Mouse (Mus musculus): Measurements from ENCODE around the gene Ppp1r12c. TPM values are rescaled to one million over a fixed set of nuclear protein-coding genes. Genes with fewer than 3 reads are reported as not detected.

The Ppp1r12c gene
- polyA plus RNA-seq, 1 experiment, result 54.6 TPM

GRCm38 (mm10) chr7:4448439-4448838, 53.0 kb downstream of the Ppp1r12c start:
- H3K79me2 ChIP-seq (ENCODE audit: control insufficient read depth, insufficient read depth), result peaks cover 17% of the 10 kb centered on the region
- peaks cover 12% of the 10 kb centered on the region for H3K79me3 ChIP-seq (ENCODE audit: low read depth)
- H3K4me3 ChIP-seq (ENCODE audit: insufficient read depth, poor library complexity, severe bottlenecking), result no peak overlapping the region
- peaks cover 15% of the 10 kb centered on the region for H3K27me3 ChIP-seq (ENCODE audit: control insufficient read depth, insufficient read depth, insufficient read length)
- peaks cover 7% of the 10 kb centered on the region for H3K36me3 ChIP-seq (ENCODE audit: control insufficient read depth, insufficient read depth)
- no peak overlapping the region for H3ac ChIP-seq (ENCODE audit: control insufficient read depth, insufficient read length, low read depth)
- TF ChIP-seq MYOD1 (IDR thresholded peaks at IDR 0.05; ENCODE audit: control insufficient read depth, insufficient read length, low read depth) (no peak), CTCF (IDR thresholded peaks at IDR 0.05; ENCODE audit: control insufficient read depth, insufficient read depth, insufficient read length) (no peak), CEBPB (IDR thresholded peaks at IDR 0.05; ENCODE audit: low read depth) (no peak), MAX (IDR thresholded peaks at IDR 0.05) (no peak), MYOG (IDR thresholded peaks at IDR 0.05; ENCODE audit: control insufficient read depth, extremely low read depth, insufficient read length) (no peak), FOSL1 (IDR thresholded peaks at IDR 0.05; ENCODE audit: insufficient read depth, low read length, poor library complexity, severe bottlenecking) (no peak), USF1 (IDR thresholded peaks at IDR 0.05; ENCODE audit: low read depth) (no peak)

- H3K79me2 ChIP-seq (ENCODE audit: control insufficient read depth, insufficient read depth), result peaks cover 20% of the 10 kb centered on the region
- peaks cover 9% of the 10 kb centered on the region for H3K27me3 ChIP-seq (ENCODE audit: control insufficient read depth, insufficient read depth, insufficient read length)
- H3K79me3 ChIP-seq (ENCODE audit: low read depth), result peaks cover 14% of the 10 kb centered on the region
- no peak for TF ChIP-seq USF1 (IDR thresholded peaks at IDR 0.05; ENCODE audit: low read depth)
- TF ChIP-seq FOSL1 (IDR thresholded peaks at IDR 0.05; ENCODE audit: insufficient read depth, low read length, poor library complexity, severe bottlenecking), result no peak
- TF ChIP-seq MYOG (IDR thresholded peaks at IDR 0.05; ENCODE audit: control insufficient read depth, extremely low read depth, insufficient read length), result no peak
- TF ChIP-seq MYOD1 (IDR thresholded peaks at IDR 0.05; ENCODE audit: control insufficient read depth, insufficient read length, low read depth), result no peak
- no peak for TF ChIP-seq CTCF (IDR thresholded peaks at IDR 0.05; ENCODE audit: control insufficient read depth, insufficient read depth, insufficient read length)
- TF ChIP-seq MAX (IDR thresholded peaks at IDR 0.05), result no peak
- TF ChIP-seq CEBPB (IDR thresholded peaks at IDR 0.05; ENCODE audit: low read depth), result no peak
- H3ac ChIP-seq (ENCODE audit: control insufficient read depth, insufficient read length, low read depth), result no peak overlapping the region
- H3K4me3 ChIP-seq (ENCODE audit: insufficient read depth, poor library complexity, severe bottlenecking), result no peak overlapping the region
- peaks cover 16% of the 10 kb centered on the region for H3K36me3 ChIP-seq (ENCODE audit: control insufficient read depth, insufficient read depth)
Observed at GRCm38 (mm10) chr7:4447138-4447537, 54.3 kb downstream of the Ppp1r12c start.

DNA sequence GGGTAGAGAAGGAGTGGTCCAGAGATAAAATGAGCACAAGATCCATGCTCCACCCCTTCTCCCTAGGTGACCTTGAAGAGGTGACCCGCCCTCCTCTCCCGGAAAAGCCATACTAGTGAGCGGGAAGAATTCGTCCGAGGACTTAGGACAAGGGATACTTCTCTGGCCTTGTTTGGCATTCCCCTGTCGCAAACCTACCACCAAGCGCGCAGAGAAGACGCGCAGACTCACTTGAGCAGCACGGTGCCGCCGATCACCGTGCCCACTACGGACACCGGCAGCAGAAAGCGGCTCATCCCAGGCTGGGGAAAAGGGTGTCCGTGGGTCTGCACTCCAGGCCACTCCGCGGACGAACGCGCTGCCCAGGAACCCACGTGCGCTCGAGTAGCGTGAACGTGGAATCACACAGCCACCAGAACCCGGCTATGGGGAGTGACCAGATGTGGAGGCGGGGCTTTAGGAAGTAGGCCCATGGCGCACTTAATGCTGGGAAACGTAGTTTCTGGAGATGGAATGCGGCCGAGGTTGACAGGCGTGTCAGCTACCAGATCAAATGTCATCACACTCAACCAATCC, 56.2 kb downstream of the Ppp1r12c start, which contains the start of gene Rdh13:
Gene Rdh13 (minus strand): TSS at position 434 of the 576 bp plus-strand sequence.
- TF ChIP-seq MYOD1 (IDR thresholded peaks at IDR 0.05; ENCODE audit: control insufficient read depth, insufficient read length, low read depth), result no peak
- peak; percentile 72 for TF ChIP-seq MAX (IDR thresholded peaks at IDR 0.05)
- TF ChIP-seq USF1 (IDR thresholded peaks at IDR 0.05; ENCODE audit: low read depth), result no peak
- Histone ChIP-seq H3K27me3 (ENCODE audit: control insufficient read depth, insufficient read depth, insufficient read length) (peaks cover 5% of the 10 kb centered on the region), H3K36me3 (ENCODE audit: control insufficient read depth, insufficient read depth) (peaks cover 31% of the 10 kb centered on the region), H3ac (ENCODE audit: control insufficient read depth, insufficient read length, low read depth) (peak within 1 kb of the TSS; percentile 82), H3K79me2 (ENCODE audit: control insufficient read depth, insufficient read depth) (peaks cover 24% of the 10 kb centered on the region), H3K4me3 (ENCODE audit: insufficient read depth, poor library complexity, severe bottlenecking) (peak within 1 kb of the TSS; percentile 60), H3K79me3 (ENCODE audit: low read depth) (peaks cover 14% of the 10 kb centered on the region)

GRCm38 (mm10) chr7:4440549-4440948, 60.9 kb downstream of the Ppp1r12c start:
- Histone ChIP-seq H3K4me3 (ENCODE audit: insufficient read depth, poor library complexity, severe bottlenecking) (no peak overlapping the region), H3K36me3 (ENCODE audit: control insufficient read depth, insufficient read depth) (peaks cover 54% of the 10 kb centered on the region), H3ac (ENCODE audit: control insufficient read depth, insufficient read length, low read depth) (no peak overlapping the region), H3K79me2 (ENCODE audit: control insufficient read depth, insufficient read depth) (peaks cover 41% of the 10 kb centered on the region), H3K27me3 (ENCODE audit: control insufficient read depth, insufficient read depth, insufficient read length) (no peaks in the 10 kb centered on the region), H3K79me3 (ENCODE audit: low read depth) (peaks cover 18% of the 10 kb centered on the region)
- TF ChIP-seq CEBPB (IDR thresholded peaks at IDR 0.05; ENCODE audit: low read depth) (no peak), CTCF (IDR thresholded peaks at IDR 0.05; ENCODE audit: control insufficient read depth, insufficient read depth, insufficient read length) (no peak), USF1 (IDR thresholded peaks at IDR 0.05; ENCODE audit: low read depth) (peak; percentile 79), MAX (IDR thresholded peaks at IDR 0.05) (no peak)

DNA sequence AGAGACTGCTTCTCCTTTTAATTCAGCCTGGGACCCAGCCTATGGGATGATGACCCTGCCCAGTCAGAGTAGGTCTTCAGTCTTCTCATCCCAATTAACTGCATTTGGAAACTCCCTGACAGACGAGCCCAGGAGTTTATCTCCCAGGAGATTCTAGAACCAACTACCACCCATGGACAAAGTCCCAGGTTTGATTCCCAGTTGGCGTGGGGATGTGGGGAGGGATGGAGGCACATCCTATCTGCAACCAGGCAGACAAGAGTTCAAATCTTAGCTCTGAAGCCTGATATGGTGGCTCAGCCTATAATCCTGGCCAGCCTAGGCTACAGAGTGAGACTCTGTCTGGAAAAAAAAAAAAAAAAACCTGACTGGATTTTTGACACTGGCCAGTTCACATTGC, 63.8 kb downstream of the Ppp1r12c start:
- no peak overlapping the region for H3K4me3 ChIP-seq (ENCODE audit: insufficient read depth, poor library complexity, severe bottlenecking)
- no peak overlapping the region for H3ac ChIP-seq (ENCODE audit: control insufficient read depth, insufficient read length, low read depth)
- TF ChIP-seq CTCF (IDR thresholded peaks at IDR 0.05; ENCODE audit: control insufficient read depth, insufficient read depth, insufficient read length), result no peak
- no peak for TF ChIP-seq USF1 (IDR thresholded peaks at IDR 0.05; ENCODE audit: low read depth)
- no peak for TF ChIP-seq MYOG (IDR thresholded peaks at IDR 0.05; ENCODE audit: control insufficient read depth, extremely low read depth, insufficient read length)
- H3K36me3 ChIP-seq (ENCODE audit: control insufficient read depth, insufficient read depth), result peaks cover 63% of the 10 kb centered on the region
- peaks cover 3% of the 10 kb centered on the region for H3K79me3 ChIP-seq (ENCODE audit: low read depth)
- peaks cover 22% of the 10 kb centered on the region for H3K79me2 ChIP-seq (ENCODE audit: control insufficient read depth, insufficient read depth)
- no peaks in the 10 kb centered on the region for H3K27me3 ChIP-seq (ENCODE audit: control insufficient read depth, insufficient read depth, insufficient read length)

DNA sequence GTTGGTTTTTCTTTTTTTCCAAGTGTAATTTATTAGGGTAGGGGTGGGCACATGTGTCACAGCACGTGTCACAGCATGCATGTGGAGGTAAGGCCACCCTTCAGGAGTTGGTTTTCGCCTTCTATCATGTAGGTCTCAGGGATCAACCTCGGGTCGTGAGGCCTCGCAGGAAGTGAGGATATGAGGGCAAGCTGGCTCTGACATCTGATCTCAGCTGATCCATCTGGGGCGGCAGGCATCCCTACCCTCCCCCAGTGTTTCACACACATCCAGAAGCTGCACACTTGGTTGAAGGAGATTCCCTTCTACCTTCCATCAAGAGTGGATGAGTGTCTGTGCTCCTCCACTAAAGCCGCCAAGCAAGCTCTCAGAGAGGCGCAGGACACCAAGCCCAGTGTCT, 69.5 kb downstream of the Ppp1r12c start:
- peaks cover 47% of the 10 kb centered on the region for H3K36me3 ChIP-seq (ENCODE audit: control insufficient read depth, insufficient read depth)
- TF ChIP-seq MAX (IDR thresholded peaks at IDR 0.05) (no peak), MYOG (IDR thresholded peaks at IDR 0.05; ENCODE audit: control insufficient read depth, extremely low read depth, insufficient read length) (no peak), CTCF (IDR thresholded peaks at IDR 0.05; ENCODE audit: control insufficient read depth, insufficient read depth, insufficient read length) (no peak), FOSL1 (IDR thresholded peaks at IDR 0.05; ENCODE audit: insufficient read depth, low read length, poor library complexity, severe bottlenecking) (no peak), CEBPB (IDR thresholded peaks at IDR 0.05; ENCODE audit: low read depth) (no peak), USF1 (IDR thresholded peaks at IDR 0.05; ENCODE audit: low read depth) (no peak), MYOD1 (IDR thresholded peaks at IDR 0.05; ENCODE audit: control insufficient read depth, insufficient read length, low read depth) (no peak)
- H3K27me3 ChIP-seq (ENCODE audit: control insufficient read depth, insufficient read depth, insufficient read length), result no peaks in the 10 kb centered on the region
- H3ac ChIP-seq (ENCODE audit: control insufficient read depth, insufficient read length, low read depth), result no peak overlapping the region
- peaks cover 4% of the 10 kb centered on the region for H3K79me2 ChIP-seq (ENCODE audit: control insufficient read depth, insufficient read depth)
- no peak overlapping the region for H3K4me3 ChIP-seq (ENCODE audit: insufficient read depth, poor library complexity, severe bottlenecking)
- H3K79me3 ChIP-seq (ENCODE audit: low read depth), result no peaks in the 10 kb centered on the region

Data from C2C12 (cell line).